Mouse (Mus musculus): ENCODE measurements around the gene Gm49354.
"Not testable (repeated sequence)": the region's sequence is repeated elsewhere in the genome, so short reads cannot be mapped to it uniquely, and the experiment has no call there.

DNA sequence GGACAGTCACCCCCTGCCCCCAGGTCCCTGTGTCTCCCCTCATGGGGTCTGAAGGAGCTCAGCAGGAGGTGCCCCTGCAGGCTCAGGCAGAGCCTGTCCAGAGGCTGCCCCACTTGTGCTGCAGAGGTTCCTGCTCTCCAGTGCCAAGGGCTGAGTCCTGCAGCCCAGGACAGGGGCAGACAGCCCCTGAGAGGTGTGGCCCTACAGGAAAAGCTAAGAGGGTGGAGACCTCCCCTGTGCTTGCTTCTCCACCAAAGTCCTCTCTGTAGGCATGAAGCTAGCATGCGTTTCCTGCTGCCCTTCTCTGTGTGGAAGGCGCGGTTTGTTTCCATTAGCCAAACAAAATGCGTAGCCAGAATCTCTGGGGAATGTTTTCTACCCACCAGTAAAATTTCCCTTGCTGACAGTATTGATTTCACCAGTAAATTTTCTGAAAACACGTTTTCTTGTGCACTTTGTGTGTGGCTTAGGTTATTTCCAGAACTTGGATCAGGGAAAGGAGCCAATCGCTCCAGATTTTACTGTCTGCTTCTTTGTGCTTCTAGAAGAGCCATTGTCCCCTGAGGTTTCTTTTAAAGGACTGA lies 63.1 kb downstream of the Gm49354 start:
- TF ChIP-seq GATA1 (IDR thresholded peaks at IDR 0.05; ENCODE audit: low read depth, low read length); CTCF (IDR thresholded peaks at IDR 0.05 in 2 of 3, conservative IDR thresholded peaks at IDR 0.05 in 1 of 3; ENCODE audit: control insufficient read depth in 1 of 3, insufficient read depth in 1 of 3, low read depth in 2 of 3, low read length in 3 of 3, poor library complexity in 1 of 3, severe bottlenecking in 1 of 3); ELF1 (IDR thresholded peaks at IDR 0.05; ENCODE audit: low read depth, low read length): not testable (repeated sequence)

Data from MEL (cell line).